Mouse (Mus musculus): Measurements from ENCODE around the gene Olfr263.

Gene Olfr263

GRCm38 (mm10) chr13:21129339-21129738 lies at the start of gene Olfr263:
TSS of gene Olfr263 (plus strand) at chr13:21129639.
- 78% methylated on average over 3 of the region's 3 CpGs for WGBS

- WGBS, result 72% methylated on average over 2 of the region's 2 CpGs
These were observed 46.8 kb upstream of the Olfr263 start for GRCm38 (mm10) chr13:21082686-21083085.

DNA sequence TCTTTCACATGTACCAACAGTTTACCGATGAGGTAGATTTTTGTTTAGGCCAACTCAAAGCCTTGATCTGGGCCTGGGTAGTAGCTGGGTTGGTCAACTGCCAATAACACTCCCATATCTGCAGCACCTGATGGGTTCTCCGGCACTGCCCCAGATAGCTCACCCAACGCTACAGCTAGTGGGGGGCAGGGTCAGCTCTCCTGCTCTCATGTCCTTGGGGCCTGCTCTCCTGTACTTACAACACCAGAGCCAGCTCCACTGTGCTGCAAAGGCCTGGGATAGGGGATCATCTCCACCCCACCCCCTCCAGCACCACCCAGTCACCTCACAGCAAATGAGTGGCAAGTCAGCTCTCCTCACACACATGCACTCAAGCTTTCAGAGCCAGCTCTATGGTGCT lies 19.7 kb upstream of the Olfr263 start:
- WGBS, result 97% methylated on average over 3 of the region's 3 CpGs

- WGBS, result 91% methylated on average over 6 of the region's 6 CpGs
These were observed 19.0 kb upstream of the Olfr263 start for GRCm38 (mm10) chr13:21110441-21110840.

GRCm38 (mm10) chr13:21111183-21111582 lies 18.3 kb upstream of the Olfr263 start, which contains the start of gene Olfr1369-ps1:
TSS of gene Olfr1369-ps1 (plus strand) at chr13:21111483.
- 58% methylated on average over 3 of the region's 3 CpGs for WGBS

GRCm38 (mm10) chr13:21114121-21114520 lies 15.3 kb upstream of the Olfr263 start:
- WGBS, result 79% methylated on average over 4 of the region's 4 CpGs

DNA sequence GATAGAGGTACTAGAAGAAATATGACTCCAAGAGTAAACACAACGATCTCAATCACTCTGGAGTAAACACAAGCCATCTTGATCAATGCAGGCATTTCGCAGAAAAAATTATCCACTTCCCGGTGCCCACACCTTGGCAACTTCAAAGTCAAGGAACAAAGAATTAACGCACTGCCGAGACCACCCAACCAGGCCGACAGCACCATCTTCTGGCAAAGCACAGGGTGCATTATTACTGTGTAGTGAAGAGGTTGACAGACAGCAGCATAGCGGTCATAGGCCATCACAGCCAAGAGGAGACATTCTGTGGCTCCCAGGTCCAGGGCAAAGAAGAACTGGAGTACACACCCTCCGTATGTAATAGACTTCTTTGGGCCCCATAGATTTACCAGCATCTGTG lies 13.0 kb downstream of the Olfr263 start:
- 62% methylated on average over 8 of the region's 8 CpGs for WGBS

DNA sequence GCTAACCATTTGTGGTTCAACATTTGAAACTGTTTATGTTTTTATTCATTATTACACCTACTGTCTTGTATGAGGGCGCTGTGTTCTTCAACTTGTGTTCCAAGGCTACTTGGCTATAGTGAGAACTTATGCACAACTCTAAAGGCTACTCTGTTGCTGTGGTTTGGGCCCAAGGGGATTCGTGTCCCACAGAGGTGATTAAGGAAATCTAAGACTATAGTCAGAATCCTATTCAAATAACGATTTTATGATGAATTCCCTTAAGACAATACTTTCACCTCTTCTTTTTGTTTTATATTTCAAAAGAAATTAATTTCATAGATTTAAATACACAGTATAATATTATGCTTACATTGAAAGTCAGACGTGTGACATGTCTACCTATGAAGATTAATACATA lies 16.3 kb downstream of the Olfr263 start, which contains the start of gene Olfr1368:
TSS of gene Olfr1368 (minus strand) at position 101 of the 400 bp plus-strand sequence.
- WGBS, result 81% methylated on average over 4 of the region's 4 CpGs

DNA sequence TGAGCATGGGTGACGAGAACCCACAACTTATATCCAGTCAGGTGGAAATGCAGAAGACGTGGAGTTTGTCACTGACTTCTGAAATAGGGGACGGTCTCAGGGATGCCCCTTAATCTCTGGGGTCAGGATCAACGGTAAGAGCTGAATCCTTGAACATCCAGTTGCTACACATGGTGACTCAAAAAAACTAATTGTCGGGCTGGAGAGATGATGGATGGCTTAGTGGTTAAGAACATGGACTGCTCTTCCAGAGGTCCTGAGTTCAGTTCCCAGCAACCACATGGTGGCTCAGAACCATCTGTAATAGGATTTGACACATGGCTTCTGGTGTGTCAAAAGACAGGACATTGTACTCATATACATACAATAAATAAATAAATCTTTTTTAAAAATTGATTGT lies 26.4 kb downstream of the Olfr263 start:
- WGBS, result 85% methylated on average over 5 of the region's 5 CpGs

DNA sequence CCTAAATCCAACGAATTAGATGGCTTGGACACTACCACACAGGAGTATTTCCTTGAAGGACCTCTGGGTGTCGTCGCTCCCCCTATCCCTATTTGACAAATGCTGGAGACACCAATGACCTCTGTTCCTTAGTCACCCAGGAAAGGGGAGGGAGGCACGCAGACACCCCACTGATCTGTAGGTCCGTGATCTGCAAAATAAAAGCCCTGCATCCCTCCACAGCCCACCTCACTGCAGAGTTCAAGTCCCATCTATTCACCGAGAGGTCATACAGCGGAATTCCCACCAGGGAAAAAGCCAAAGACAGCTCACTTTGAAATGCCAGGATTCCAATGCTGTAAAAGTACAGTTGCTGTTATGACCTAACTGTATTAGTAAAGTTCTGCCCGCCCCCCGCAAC lies 28.6 kb downstream of the Olfr263 start:
- 19% methylated on average over 9 of the region's 9 CpGs for WGBS

DNA sequence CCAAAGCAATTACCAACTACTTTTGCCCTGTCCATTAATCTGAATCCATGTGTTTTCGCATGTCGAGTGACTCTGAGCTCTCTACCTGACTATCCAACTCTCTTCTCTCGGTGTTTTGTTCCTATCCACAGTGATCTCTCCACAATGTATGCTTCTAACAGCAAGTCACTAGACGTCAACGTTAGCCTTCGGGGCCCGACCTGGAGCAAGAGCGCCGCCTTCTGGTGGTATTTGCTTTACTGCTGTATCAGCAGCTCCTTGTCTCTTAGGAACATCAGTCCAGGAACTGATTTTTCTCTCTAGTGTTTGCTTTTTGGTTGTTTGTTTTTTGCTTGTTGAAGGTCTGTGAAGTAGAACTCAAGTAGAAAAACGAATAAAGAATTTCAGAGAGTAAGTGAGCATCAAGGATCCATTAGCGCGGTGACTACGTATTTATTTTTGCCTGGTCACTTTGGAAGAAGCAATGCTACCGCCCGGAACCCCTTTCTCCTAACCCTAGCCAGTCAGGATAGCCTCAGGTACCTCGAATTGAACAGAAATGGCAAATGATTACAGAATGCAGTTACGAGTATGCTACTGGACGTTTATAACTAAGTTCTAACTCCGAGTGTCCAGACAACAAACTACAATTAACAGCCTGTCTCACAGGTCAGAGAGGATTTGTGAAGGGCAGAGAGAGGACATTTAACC lies 29.5 kb downstream of the Olfr263 start:
- WGBS, result 2% methylated on average over 19 of the region's 19 CpGs

DNA sequence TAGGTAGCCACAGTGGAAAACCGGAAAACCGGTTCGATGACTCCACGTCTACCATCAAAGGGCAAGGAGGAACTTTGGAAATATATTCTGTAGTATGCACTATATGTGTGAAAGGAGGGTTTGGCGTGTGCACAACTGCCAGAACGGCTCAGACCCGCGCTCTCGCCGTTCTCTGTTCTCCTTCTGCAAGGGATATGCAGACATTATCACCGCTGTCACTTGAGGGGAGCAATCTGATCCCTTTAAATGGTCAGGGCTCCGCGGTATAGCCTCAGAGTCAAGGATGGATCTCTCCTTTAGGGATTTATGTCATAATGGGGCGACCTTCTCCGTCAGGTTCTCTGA lies 30.0 kb downstream of the Olfr263 start:
- WGBS, result under 1% methylated on average over 15 of the region's 15 CpGs

- WGBS, result under 1% methylated on average over 16 of the region's 16 CpGs
These were observed 30.6 kb downstream of the Olfr263 start for GRCm38 (mm10) chr13:21160041-21160511.

GRCm38 (mm10) chr13:21160657-21161590 lies 31.5 kb downstream of the Olfr263 start:
- WGBS, result under 1% methylated on average over 32 of the region's 32 CpGs

DNA sequence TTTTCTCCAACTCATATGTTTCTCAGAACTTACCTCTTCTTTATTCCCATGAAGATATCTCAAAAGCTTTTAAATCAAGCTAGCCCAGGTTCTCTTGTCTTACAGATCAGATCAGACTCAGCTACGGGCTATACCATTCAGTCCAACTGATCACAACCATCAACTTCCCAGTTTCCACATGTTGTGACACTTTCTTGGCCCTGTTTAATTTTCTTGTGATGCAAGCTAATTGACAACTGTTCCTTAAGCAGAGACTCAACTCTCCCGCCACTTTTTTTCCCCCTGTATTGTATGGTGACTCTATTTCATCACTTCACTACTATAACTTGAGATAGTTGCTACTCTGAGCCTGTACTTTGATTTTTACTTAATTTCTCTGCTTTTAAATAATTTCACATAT lies 32.2 kb downstream of the Olfr263 start:
- 22% methylated on average over 2 of the region's 2 CpGs for WGBS

- WGBS, result 47% methylated on average over 5 of the region's 5 CpGs
These were observed 33.2 kb downstream of the Olfr263 start for GRCm38 (mm10) chr13:21162591-21162990.

GRCm38 (mm10) chr13:21166936-21167909 lies 37.8 kb downstream of the Olfr263 start:
- WGBS, result under 1% methylated on average over 27 of the region's 27 CpGs

DNA sequence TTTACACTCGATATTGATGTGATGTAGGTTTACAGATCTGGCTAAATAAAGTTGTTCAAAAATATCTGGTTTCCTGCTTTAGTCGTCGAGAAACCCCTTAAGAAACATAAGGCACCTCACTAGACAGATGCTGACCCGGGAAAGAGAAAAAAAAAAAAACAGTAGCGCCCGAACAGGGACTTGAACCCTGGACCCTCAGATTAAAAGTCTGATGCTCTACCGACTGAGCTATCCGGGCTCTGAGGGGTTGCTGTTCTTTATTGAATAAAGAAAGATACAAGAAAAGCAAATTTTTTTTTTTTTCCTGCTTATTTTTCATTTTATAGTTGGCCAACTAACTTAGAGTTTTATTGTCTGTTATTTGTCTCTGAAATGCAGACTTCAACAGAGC lies 38.5 kb downstream of the Olfr263 start:
- 1% methylated on average over 8 of the region's 8 CpGs for WGBS

DNA sequence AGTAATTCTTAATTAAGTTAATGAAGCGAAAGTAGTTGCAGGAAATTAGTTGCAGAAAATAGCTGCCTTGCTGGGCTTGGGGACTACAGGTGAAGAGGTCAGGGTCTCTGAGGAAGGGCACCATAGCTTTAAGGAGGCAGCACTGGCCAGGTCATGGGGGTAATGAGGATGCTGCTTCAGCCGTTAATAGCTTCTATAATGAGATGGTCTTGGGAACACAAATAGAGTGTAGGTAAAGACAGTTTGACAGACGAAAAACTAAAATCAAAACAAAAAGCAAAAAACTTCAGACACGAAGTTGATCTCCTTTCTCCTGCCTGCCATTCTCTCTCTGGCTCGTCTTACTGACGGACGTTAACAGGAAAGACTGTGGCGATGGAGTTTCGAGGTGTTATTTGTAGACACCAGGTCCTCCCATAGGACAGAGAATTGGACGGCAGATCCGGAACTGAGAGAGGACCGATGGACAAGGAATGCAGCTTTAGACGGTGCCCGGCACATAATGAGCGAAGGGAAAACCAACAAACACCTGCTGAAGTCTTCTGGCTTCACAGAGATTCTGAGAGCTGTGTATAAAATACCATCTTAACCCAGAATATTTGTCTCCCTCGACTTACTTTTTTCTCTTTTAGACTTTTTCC lies 39.1 kb downstream of the Olfr263 start:
- WGBS, result under 1% methylated on average over 16 of the region's 16 CpGs

- WGBS, result 1% methylated on average over 14 of the region's 14 CpGs
These were observed 39.8 kb downstream of the Olfr263 start for GRCm38 (mm10) chr13:21169121-21169656.
